ENCODE assay signal across 10 mouse cellular contexts in the genomic region with DNA sequence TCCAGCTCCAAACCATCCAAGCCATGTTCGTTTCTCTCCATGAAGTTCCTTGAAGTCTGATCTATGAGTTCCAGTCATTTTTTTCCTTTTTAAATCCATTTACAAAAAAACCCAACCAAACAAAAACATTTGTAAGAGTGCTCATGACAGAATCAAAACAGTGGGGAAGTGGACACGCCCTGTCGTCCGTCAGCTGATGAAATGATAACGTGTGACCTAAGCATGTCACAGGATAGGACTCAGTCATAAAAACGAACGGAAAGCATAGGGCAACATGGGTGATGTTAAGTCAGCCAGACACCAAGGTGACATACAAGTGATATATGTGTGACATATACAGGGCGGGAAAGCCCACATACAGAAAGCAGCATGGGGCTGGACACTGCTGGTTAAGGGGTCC.
"Had no signal": no experiment of that assay in that cellular context is flagged by ENCODE, and none has a peak within 500 bp of the region (broad histone marks: within the 10 kb centered on the region; RNA-seq: fewer than 3 reads in every experiment).

No protein-coding gene starts in this region.

- ATAC-seq: liver, embryonic 12.5 days; midbrain, embryonic 13.5 days; midbrain, embryonic 15.5 days had no signal

- DNase-seq: lung, adult 18-20 months; lung, embryonic 14.5 days; lung, postnatal 14 days; right cerebral cortex, postnatal 14 days; thymus, adult 18-20 months; thymus, postnatal 25 days; thymus, postnatal 4 days had no signal
